Mouse (Mus musculus): ENCODE results near the gene Klhl31.

Klhl31 gene

DNA sequence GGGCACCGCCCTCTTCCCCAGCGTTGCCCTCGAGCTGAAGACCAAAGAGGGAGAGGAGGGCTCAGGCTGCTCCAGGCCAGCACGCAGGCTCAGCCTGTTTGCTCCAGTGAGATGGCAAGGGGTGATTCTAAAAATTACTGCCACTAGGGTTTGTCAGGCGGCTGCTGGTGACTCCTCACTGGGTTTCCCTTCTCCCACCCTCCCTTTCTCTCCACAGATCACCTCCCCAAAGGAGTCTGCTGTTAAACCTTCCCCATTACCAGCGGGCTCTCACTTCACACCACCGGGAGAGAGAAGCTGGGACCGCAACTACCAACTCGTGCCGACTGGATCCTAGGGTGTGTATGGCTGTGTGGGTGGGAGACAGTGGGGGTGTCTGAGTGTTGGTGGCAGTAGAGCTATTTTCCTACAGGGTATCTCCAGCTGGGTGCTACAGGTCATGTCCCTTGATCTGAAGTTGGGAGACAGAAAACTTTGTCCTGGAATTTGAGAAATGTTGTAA is at the start of gene Klhl31:
Gene Klhl31 (plus strand): TSS at position 51 of the 502 bp plus-strand sequence.
- DNase-seq (ENCODE audit: low read depth, low spot score): no peak

DNA sequence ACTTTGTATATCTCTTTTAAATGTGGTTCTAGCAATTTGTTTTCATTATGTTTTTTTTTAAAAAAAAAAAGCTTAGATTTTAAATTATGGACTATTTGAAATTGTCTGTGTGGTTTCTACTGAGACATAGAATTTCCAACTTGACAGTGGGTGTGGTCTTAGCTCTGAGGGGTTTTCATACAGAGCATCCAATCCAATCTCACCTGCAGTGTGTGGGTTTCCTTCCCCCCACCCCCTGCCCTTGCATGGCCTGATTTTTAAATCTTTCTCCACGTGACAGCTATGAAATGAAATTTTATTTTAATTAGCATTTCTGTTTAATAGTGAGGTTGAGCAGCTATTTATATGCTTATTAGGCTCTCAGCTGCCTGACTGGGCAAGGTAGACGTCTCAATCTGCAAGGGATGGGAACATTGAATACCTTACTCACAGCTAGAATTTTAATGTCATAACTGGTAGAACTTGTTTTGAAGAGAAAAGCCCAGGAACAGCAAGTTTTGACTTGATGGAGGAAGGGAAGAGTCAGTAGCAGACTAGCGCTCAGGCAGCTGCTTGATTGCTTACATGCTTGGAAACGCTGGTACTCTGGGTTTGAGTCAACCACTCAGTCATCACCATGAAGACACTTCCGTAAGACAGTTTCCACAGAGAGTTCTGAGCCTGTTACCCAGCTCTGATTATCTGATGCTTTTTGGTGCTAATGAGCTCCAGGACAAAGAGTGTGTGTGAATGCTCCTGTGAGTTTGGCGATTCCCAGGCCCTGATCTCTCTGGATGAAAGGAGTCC is 49.3 kb upstream of the Klhl31 start:
- no peak for DNase-seq (ENCODE audit: low read depth, low spot score)

DNA sequence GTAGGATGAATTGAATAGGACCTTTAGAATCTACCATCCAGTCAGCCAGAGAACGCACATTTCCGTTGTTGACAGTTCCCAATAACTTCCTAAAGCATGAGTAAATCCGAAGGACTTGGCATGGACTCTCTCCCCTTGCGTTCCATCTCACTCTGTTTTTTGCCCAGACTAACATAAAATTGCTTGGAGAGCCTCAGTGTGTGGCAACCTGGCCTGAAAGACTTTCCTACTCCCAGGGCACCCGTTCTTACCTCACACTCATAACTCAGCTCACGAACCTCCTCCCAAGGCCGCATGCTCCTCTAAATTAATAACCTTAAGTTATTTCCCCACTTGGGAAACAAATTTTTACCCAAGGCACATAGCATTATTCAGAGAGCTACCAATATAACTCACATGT is 48.7 kb upstream of the Klhl31 start:
- DNase-seq (ENCODE audit: low read depth, low spot score): no peak

DNA sequence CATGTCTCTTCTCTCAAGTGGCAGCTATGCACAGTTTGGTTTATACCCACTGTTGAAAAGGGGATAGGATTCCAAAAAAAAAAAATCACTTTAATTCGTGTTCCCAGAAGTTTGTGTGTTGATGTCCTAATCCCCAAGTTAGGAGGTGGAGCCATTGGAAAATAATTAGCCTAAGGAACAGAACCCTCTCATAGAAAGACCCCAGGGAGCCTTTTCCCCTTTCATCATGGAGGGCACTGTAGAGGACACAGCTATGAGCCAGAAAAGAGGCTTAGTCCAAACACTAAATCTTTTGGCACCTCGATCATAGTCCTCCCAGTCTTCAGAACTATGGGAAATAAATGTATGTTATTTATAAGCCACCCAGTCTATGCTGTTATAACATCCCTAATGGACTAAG is 46.8 kb upstream of the Klhl31 start:
- no peak for DNase-seq (ENCODE audit: low read depth, low spot score)

DNA sequence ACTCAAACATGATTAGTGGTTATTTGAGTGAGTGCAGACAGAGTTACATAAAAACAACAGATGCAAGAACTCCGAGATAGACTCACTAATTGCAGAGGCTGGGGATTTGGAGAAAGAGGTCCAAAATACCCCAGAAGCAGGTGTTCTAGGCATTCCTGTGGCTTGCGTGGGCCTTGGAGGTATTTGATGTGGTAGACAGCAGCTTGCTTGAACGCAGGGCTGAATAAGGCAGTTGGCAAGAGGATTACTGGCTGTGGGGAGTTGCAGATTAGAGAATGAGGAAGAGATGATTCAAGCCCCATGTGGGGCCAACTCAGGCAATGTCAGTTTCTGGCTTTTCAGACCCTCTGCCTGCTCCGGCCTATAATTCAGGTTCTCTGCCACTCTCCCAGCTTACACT is 43.9 kb upstream of the Klhl31 start:
- DNase-seq (ENCODE audit: low read depth, low spot score): no peak

DNA sequence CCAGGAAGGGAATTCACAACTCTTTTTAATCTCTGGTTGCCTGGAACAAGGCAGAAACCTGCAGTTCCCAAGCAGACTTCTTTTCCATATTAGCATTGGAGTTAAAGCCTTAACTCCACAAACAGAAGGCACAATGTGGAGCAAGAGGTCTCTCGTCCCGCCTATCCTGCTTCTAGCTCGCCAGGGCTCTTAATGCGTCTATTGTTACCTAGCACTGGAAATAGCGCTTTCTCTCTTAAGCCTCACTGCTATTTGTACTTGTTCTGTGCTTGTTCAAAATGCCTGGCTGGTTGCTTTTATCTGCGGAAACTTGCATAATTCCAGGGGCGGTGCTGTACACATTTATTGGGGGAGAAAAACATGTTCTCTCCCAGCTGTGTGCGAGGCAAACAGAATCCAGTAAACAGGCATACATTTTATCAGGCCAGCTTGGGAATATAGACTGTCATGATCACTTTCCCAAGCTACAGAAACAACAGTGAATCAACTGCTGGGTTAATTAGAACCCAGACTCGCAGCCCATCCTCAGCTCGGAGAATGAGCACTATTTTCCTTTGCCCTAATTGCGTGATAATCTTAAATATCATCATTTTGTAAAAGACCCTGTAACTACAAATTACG is 41.2 kb upstream of the Klhl31 start:
- no peak for DNase-seq (ENCODE audit: low read depth, low spot score)

DNA sequence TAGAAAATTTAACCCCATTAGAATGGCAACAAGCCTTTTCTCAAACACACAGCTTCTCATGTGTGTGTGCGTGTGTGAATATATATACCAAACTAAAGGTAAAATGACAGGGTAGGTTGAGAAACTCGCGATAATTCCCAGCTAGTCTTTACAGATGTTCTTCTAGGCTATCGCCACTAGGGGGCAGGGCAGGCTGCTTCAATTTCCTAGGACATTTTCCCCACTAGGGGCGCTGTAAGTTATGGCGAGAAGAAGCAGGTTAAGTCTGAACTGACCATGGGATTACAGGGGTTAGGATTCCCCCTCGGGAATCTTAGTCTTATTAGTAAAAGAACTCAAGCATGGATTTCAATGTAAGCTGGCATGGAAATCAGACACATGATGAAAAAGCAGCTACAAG is 39.9 kb upstream of the Klhl31 start:
- DNase-seq (ENCODE audit: low read depth, low spot score): peak; percentile 74

DNA sequence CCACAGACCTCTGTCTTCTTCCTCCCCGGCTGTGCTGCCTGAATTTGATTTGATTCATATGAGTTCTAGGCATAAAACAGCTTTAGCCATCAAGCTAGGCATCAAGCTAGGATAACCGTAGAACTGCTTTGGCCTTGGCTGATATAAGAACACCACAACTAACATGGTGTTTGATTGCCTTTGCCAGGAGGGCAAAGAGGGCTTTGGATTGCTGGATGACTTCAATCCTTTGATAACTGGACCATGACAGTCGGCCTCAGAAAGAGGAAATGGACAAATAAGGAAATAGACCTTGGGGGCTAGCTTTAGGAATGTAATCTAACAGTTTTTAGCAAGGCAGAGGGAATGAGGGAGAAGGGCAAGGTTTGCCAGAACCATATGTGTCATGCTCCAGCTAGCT is 37.7 kb upstream of the Klhl31 start:
- no peak for DNase-seq (ENCODE audit: low read depth, low spot score)

DNA sequence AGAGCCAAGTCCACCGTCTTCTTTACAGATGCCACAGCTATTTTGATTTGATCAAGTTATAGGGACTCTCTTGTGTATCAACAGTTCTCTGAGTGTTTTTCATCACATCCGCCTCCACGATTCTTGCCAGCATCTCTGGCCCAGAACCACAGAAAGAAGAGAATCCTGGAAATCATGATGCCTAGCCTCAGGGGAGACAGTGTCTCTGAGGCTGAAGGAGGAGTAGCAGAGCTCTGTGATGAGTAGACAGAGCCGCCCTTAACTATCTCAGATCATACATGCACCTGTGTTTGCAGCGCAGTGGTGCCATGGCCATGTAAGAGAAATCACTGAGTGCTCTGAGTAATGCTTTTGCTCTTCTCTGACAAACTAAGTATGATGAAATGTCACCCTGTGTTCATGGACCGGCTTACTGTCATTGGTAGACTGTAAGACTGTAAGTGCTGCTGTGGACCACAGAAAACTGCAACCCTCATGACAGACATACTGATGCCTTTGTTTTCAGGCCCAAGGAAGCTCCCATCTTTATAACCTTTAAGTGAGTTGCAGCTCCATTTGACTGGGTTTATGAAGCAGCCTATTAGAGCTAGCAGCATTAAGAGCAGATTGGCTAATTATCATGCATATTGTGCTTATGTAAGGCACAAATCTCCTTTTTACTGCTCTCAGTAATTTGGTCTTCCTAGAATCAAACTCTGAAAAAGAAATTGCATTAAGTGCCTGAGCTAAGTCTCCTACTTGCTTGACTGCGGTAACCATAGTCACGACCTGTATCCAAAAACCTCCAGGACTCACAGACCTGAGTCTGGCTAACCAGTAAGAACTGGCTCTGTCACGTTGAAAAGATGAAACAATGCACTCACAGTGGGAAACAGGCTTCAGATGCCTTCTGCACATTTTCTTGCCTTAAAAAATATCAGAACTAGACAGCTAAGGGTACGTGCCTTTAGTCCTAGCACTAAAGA is 33.7 kb upstream of the Klhl31 start:
- no peak for DNase-seq (ENCODE audit: low read depth, low spot score)

DNA sequence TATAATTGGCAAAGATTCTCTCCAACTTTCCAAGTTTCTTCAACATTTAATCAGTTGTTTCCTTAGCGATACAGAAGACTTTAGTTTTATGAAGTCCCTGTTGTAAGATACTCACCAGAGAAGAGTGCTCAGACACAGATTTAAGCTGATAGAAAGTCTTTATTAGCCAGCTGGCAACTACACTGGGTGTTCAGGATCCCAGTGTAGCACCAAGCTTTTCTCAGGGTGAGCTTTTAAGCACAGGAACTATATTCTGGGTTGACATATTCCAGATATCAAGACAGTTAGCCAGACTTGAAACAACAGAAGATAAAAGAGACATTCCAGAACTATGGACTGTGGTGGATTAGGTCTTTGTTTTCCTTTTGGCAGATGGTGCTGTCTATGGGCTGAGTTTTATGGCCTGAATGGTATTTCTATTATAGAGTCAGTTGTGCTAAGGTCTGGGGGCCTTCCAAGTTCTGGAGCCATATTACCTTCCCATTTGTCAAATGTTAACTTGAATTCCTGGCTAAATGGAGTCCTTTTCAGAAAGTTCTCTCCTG is 32.3 kb upstream of the Klhl31 start:
- no peak for DNase-seq (ENCODE audit: low read depth, low spot score)

DNA sequence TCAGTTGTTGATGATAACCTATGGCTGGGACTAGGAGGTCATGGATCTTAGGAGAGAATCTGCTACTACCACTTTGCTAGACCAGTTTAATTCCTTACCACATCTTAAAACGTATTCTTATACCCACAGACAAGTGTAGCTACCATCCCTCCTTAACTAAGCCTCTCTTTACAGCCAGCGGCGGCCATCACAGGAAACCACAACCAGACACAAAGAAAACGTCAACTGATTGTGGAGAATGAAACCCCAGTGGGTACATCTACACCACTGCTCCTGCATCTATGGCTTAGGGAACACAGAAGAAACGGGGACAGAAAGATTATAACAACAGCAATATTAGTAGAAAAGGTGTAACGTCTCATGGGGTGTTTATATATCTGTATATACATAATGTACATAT is 29.0 kb upstream of the Klhl31 start:
- no peak for DNase-seq (ENCODE audit: low read depth, low spot score)

DNA sequence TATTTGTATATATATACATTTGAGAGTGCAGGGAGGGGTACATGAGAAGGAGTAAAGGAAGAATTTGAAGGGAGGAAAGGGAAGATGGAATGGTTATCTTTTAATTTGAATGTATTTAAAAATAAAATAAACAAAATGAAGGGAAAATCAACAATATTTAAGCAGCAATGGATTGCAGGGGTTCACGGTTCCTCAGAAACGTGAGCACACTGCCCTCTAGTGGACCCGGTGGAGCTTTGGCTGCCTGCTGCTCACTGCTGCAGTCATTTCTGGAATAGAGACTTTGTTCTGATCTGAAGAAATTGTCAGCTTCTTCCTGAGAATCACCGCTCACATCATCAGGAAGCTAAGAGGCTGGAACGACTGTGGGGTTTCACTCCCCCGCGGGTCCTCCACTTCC is 28.5 kb upstream of the Klhl31 start:
- peak; percentile 47 for DNase-seq (ENCODE audit: low read depth, low spot score)

DNA sequence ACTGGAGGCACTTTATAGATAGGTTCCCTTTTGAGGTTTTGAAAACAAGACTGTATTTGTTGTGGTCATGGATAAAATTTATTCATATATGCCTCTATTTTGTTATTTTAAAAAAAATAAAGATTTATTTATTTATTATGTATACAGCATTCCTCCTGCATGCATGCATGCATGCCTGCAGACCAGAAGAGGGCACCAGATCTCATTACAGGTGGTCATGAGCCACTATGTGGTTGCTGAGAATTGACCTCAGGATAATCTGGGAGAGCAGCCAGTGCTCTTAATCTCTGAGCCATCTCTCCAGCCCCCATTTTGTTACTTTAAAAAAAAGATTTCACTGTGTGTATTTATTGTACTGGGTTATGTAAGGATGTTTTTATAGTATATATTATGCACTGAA is 25.5 kb upstream of the Klhl31 start:
- DNase-seq (ENCODE audit: low read depth, low spot score): no peak

DNA sequence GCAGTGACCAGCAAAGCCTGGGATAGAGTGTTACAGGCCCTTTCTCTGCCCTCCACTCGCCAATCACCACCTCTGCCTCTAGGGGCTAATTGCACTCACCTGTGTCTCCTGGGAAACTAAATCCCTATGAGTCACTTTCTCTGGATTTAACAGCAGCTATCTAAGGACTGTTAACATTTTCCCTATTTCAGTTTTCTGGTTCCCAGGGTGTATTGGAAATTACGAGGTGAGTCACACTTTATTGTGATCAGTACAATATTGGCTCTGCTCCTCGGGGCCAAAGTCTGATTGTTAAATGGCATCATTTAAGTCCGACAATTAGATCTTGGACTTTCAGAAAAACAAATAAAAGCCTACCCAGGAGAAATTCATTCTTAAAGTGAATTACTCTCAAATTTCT is 24.0 kb upstream of the Klhl31 start:
- no peak for DNase-seq (ENCODE audit: low read depth, low spot score)

DNA sequence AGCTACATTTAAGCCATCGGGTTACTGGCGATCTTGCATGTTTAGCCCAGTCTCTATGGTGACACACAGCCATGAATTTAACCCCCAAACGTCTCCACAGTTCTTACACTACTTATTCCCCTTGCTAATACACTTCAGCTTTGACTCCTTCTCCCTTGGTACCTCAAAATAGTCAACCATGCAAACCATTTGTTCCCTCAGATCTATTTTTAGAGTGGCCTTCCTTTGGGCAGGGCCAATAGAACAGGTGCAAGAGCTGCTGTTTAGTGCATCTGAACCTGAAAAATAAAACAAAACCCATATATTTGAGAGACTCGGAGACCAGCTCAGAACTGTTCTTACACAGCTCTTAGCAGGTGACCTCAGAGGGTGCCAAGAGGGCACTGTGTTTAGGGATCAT is 20.4 kb upstream of the Klhl31 start:
- no peak for DNase-seq (ENCODE audit: low read depth, low spot score)

DNA sequence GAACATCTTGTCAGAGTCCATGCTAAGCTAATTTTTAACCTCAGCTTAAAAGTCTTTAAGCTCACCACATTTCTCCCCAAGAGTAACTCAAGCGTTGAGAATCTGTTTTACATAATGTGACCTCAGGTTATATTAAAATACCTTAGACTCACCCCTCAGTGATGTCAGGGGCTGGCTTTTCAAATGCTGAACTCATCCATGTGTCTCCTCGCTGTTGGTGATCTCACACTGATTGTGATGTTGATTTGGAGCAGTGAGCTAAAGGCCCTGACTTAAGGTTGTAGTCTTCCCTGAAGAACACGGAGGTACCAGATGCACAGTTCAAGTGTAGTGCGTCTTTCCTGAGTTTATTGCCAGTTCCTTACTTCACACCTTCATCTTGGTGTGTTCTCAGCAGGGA is 19.5 kb upstream of the Klhl31 start:
- no peak for DNase-seq (ENCODE audit: low read depth, low spot score)

DNA sequence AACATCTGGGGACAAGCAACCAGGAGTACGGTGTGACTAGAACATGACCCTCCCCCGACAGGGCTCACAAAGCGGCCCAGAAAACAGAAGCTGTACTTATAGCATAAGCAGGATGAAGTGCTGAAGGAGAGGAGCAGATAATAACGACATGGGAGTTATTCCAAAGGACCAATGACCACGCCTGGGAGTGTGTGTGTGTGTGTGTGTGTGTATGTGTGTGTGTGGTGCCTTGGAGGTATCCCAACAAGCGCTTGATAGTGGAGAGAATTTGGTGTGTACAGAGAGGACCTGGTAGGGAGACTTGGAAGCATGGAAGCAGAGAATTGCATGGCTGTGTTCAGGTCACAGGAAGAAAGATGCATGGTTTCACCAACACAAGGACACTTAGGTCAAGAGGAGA is 18.5 kb upstream of the Klhl31 start:
- no peak for DNase-seq (ENCODE audit: low read depth, low spot score)

DNA sequence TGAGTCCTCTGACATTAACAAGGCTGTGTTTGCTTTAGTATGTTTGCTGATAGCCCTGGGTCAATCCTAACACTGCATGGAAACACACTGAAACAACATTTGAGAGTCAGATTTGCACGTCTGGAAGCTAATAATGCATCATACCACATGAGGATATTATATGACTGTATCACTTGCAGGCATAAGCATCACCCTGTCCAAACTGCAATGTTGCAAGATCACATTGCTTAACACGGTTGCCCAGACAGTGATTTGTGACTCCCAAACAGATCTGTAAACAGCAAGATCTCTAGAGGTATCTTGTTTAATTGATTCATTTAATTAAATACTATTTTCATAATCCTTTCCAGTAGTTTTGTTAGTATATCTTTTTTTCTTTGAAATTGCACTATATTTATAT is 17.9 kb upstream of the Klhl31 start:
- DNase-seq (ENCODE audit: low read depth, low spot score): no peak

DNA sequence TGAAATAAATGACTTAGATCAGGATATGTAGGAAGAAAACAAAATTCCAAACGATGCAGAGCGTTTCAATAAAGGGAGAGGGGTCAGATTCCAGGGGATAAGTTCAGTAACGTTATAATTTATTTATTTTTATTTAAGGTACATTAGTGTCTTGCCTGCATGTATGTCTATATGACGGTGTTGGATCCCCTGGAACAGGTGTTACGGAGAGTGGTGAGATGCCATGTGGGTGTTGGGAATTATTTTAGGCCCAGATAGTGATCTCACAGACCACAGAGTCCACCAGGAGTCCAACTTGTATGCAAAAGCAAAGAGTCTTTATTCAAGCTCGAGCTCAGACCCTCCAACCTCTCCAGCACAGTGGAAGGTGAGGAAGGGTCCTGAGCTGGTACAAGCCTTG is 16.2 kb upstream of the Klhl31 start:
- no peak for DNase-seq (ENCODE audit: low read depth, low spot score)

DNA sequence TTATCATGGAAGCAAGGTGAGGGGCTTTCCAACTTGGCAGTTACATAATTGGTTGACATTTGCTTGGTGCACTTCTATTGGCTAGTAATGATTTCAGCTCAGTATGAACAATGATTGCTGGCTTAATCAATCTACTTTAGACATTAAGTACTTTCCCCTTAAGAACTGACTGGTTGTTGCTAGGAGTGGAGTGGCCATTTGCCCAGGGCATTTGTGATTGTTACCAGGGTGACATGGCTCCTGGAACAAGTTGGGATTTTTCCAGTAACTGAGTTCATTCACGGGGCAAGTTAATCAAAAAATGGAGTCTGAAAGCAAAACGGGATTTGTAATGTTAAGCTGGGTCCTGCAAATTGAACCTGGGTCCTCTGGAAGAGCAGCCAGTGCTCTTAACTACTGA is 15.8 kb upstream of the Klhl31 start:
- DNase-seq (ENCODE audit: low read depth, low spot score): no peak

DNA sequence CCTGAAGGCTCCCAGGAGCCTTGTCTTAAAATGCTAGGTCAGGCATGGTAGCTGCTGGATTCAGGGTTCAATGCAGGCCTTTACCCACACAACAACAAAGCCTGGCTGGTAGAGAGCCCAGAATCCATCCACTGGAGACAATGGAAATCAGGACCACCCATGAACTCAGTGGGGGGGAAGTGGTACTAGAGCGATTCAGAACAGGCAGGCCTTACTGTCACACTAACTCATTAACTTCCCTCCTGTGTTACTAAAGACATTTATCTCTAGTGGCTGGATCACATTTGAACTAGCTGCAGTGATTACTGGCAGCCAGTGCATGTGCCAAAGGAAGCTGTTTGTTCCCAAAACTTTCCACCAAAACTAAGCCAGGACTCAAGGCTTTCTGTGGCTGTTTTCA is 13.4 kb upstream of the Klhl31 start:
- DNase-seq (ENCODE audit: low read depth, low spot score): no peak
